Mouse (Mus musculus): ENCODE data around the gene Brsk2. TPM values are rescaled to one million over a fixed set of nuclear protein-coding genes. Genes with fewer than 3 reads are reported as not detected.

The Brsk2 gene
- polyA plus RNA-seq, 1 experiment from 2014 or later = 0.74 TPM

- Histone ChIP-seq H3K27me3 (no peaks in the 10 kb centered on the region), H3K4me3 (replicated peaks) (no peak overlapping the region), H3K36me3 (no peaks in the 10 kb centered on the region), H3K27ac (no peak overlapping the region), H3K9me3 (replicated peaks) (no peaks in the 10 kb centered on the region), H3K4me1 (no peaks in the 10 kb centered on the region), H3K9ac (no peak overlapping the region), H3K4me2 (no peak overlapping the region)
- 82% methylated on average over 4 of the region's 4 CpGs for WGBS
- no peak for ATAC-seq (replicated peaks; ENCODE audit: low FRiP score)
Measured at GRCm38 (mm10) chr7:141994121-141994520, 44.6 kb downstream of the Brsk2 start.

GRCm38 (mm10) chr7:142000661-142001060 lies 51.1 kb downstream of the Brsk2 start:
- Histone ChIP-seq H3K27me3 (no peaks in the 10 kb centered on the region), H3K27ac (no peak overlapping the region), H3K9me3 (replicated peaks) (no peaks in the 10 kb centered on the region), H3K4me3 (replicated peaks) (no peak overlapping the region), H3K4me2 (no peak overlapping the region), H3K9ac (no peak overlapping the region), H3K36me3 (no peaks in the 10 kb centered on the region), H3K4me1 (no peaks in the 10 kb centered on the region)
- no peak for ATAC-seq (replicated peaks; ENCODE audit: low FRiP score)
- 91% methylated on average over 3 of the region's 3 CpGs for WGBS

GRCm38 (mm10) chr7:142001597-142002340 lies 52.2 kb downstream of the Brsk2 start:
- H3K9me3 ChIP-seq (replicated peaks) = no peaks in the 10 kb centered on the region
- no peak overlapping the region for H3K4me2 ChIP-seq
- no peak overlapping the region for H3K4me3 ChIP-seq (replicated peaks)
- no peaks in the 10 kb centered on the region for H3K36me3 ChIP-seq
- H3K4me1 ChIP-seq = no peaks in the 10 kb centered on the region
- no peak overlapping the region for H3K27ac ChIP-seq
- 85% methylated on average over 22 of the region's 22 CpGs for WGBS
- ATAC-seq (replicated peaks; ENCODE audit: low FRiP score) = no peak
- H3K9ac ChIP-seq = no peak overlapping the region
- no peaks in the 10 kb centered on the region for H3K27me3 ChIP-seq

- no peak overlapping the region for H3K9ac ChIP-seq
- no peak overlapping the region for H3K27ac ChIP-seq
- no peaks in the 10 kb centered on the region for H3K9me3 ChIP-seq (replicated peaks)
- H3K36me3 ChIP-seq = peaks cover 35% of the 10 kb centered on the region
- H3K4me3 ChIP-seq (replicated peaks) = no peak overlapping the region
- H3K27me3 ChIP-seq = no peaks in the 10 kb centered on the region
- H3K4me2 ChIP-seq = no peak overlapping the region
- WGBS = 71% methylated on average over 1 of the region's 1 CpGs
- ATAC-seq (replicated peaks; ENCODE audit: low FRiP score) = no peak
- H3K4me1 ChIP-seq = peaks cover 16% of the 10 kb centered on the region
Measured at GRCm38 (mm10) chr7:142016562-142016961, 67.0 kb downstream of the Brsk2 start.

- WGBS = 40% methylated on average over 2 of the region's 2 CpGs
- H3K4me2 ChIP-seq = no peak overlapping the region
- H3K27me3 ChIP-seq = no peaks in the 10 kb centered on the region
- peaks cover 19% of the 10 kb centered on the region for H3K4me1 ChIP-seq
- no peak overlapping the region for H3K27ac ChIP-seq
- ATAC-seq (replicated peaks; ENCODE audit: low FRiP score) = no peak
- no peaks in the 10 kb centered on the region for H3K9me3 ChIP-seq (replicated peaks)
- no peak overlapping the region for H3K9ac ChIP-seq
- no peak overlapping the region for H3K4me3 ChIP-seq (replicated peaks)
- H3K36me3 ChIP-seq = peaks cover 15% of the 10 kb centered on the region
Measured at GRCm38 (mm10) chr7:142019699-142020098, 70.1 kb downstream of the Brsk2 start.

GRCm38 (mm10) chr7:142020827-142021226 lies 71.3 kb downstream of the Brsk2 start:
- H3K4me2 ChIP-seq = no peak overlapping the region
- H3K27ac ChIP-seq = no peak overlapping the region
- H3K9ac ChIP-seq = no peak overlapping the region
- H3K9me3 ChIP-seq (replicated peaks) = no peaks in the 10 kb centered on the region
- ATAC-seq (replicated peaks; ENCODE audit: low FRiP score) = no peak
- 0 out of 2 replicates have a peak, but pooled peaks cover 5% of the 10 kb centered on the region for H3K36me3 ChIP-seq
- H3K4me1 ChIP-seq = peaks cover 28% of the 10 kb centered on the region
- WGBS = 52% methylated on average over 3 of the region's 3 CpGs
- H3K4me3 ChIP-seq (replicated peaks) = no peak overlapping the region
- H3K27me3 ChIP-seq = no peaks in the 10 kb centered on the region

- H3K9me3 ChIP-seq (replicated peaks) = no peaks in the 10 kb centered on the region
- 54% methylated on average over 2 of the region's 2 CpGs for WGBS
- H3K36me3 ChIP-seq = no peaks in the 10 kb centered on the region
- ATAC-seq (replicated peaks; ENCODE audit: low FRiP score) = no peak
- peaks cover 30% of the 10 kb centered on the region for H3K4me1 ChIP-seq
- no peaks in the 10 kb centered on the region for H3K27me3 ChIP-seq
- no peak overlapping the region for H3K4me2 ChIP-seq
- no peak overlapping the region for H3K9ac ChIP-seq
- no peak overlapping the region for H3K4me3 ChIP-seq (replicated peaks)
- H3K27ac ChIP-seq = no peak overlapping the region
Measured at GRCm38 (mm10) chr7:142025196-142025595, 75.6 kb downstream of the Brsk2 start.

GRCm38 (mm10) chr7:142025926-142026325 lies 76.4 kb downstream of the Brsk2 start:
- WGBS = 59% methylated on average over 4 of the region's 4 CpGs
- H3K4me3 ChIP-seq (replicated peaks) = no peak overlapping the region
- ATAC-seq (replicated peaks; ENCODE audit: low FRiP score) = 0 out of 2 replicates have a peak, but pooled peaks have one; percentile 40
- H3K36me3 ChIP-seq = no peaks in the 10 kb centered on the region
- H3K9ac ChIP-seq = no peak overlapping the region
- H3K4me1 ChIP-seq = peaks cover 27% of the 10 kb centered on the region
- no peak overlapping the region for H3K4me2 ChIP-seq
- no peaks in the 10 kb centered on the region for H3K9me3 ChIP-seq (replicated peaks)
- H3K27me3 ChIP-seq = no peaks in the 10 kb centered on the region
- H3K27ac ChIP-seq = no peak overlapping the region

- H3K4me2 ChIP-seq = no peak overlapping the region
- H3K36me3 ChIP-seq = no peaks in the 10 kb centered on the region
- no peaks in the 10 kb centered on the region for H3K9me3 ChIP-seq (replicated peaks)
- H3K4me3 ChIP-seq (replicated peaks) = no peak overlapping the region
- H3K27ac ChIP-seq = no peak overlapping the region
- H3K4me1 ChIP-seq = peaks cover 17% of the 10 kb centered on the region
- ATAC-seq (replicated peaks; ENCODE audit: low FRiP score) = no peak
- no peaks in the 10 kb centered on the region for H3K27me3 ChIP-seq
- no peak overlapping the region for H3K9ac ChIP-seq
Measured at GRCm38 (mm10) chr7:142030073-142030472, 80.5 kb downstream of the Brsk2 start.

GRCm38 (mm10) chr7:142034198-142034597 lies 84.6 kb downstream of the Brsk2 start:
- no peak overlapping the region for H3K27ac ChIP-seq
- H3K9ac ChIP-seq = no peak overlapping the region
- WGBS = 71% methylated on average over 2 of the region's 2 CpGs

GRCm38 (mm10) chr7:142035048-142035811 lies 85.7 kb downstream of the Brsk2 start:
- Histone ChIP-seq H3K4me3 (replicated peaks) (no peak overlapping the region), H3K27ac (no peak overlapping the region), H3K27me3 (no peaks in the 10 kb centered on the region), H3K36me3 (no peaks in the 10 kb centered on the region), H3K4me1 (0 out of 2 replicates have a peak, but pooled peaks cover 4% of the 10 kb centered on the region), H3K9ac (no peak overlapping the region), H3K4me2 (no peak overlapping the region), H3K9me3 (replicated peaks) (no peaks in the 10 kb centered on the region)
- ATAC-seq (replicated peaks; ENCODE audit: low FRiP score) = no peak
- 53% methylated on average over 2 of the region's 2 CpGs for WGBS

More at GRCm38 (mm10) chr7:142034198-142034597, 84.6 kb downstream of the Brsk2 start:
- Histone ChIP-seq H3K4me3 (replicated peaks) (no peak overlapping the region), H3K4me1 (0 out of 2 replicates have a peak, but pooled peaks cover 4% of the 10 kb centered on the region), H3K9me3 (replicated peaks) (no peaks in the 10 kb centered on the region), H3K36me3 (no peaks in the 10 kb centered on the region), H3K27me3 (no peaks in the 10 kb centered on the region), H3K4me2 (no peak overlapping the region)
- ATAC-seq (replicated peaks; ENCODE audit: low FRiP score) = no peak; the same call in 1 of the 2 replicates

GRCm38 (mm10) chr7:142037553-142038170 lies 88.1 kb downstream of the Brsk2 start:
- 73% methylated on average over 4 of the region's 4 CpGs for WGBS

More at GRCm38 (mm10) chr7:142037553-142038170, 88.1 kb downstream of the Brsk2 start:
- Histone ChIP-seq H3K36me3 (no peaks in the 10 kb centered on the region), H3K27ac (no peak overlapping the region), H3K4me2 (no peak overlapping the region), H3K9ac (no peak overlapping the region), H3K4me1 (0 out of 2 replicates have a peak, but pooled peaks cover 4% of the 10 kb centered on the region), H3K27me3 (no peaks in the 10 kb centered on the region), H3K9me3 (replicated peaks) (no peaks in the 10 kb centered on the region), H3K4me3 (replicated peaks) (no peak overlapping the region)
- ATAC-seq (replicated peaks; ENCODE audit: low FRiP score) = 0 out of 2 replicates have a peak, but pooled peaks have one; percentile 43
